Mouse (Mus musculus) gonadal fat pad, adult 2 months (tissue): ENCODE data around the gene Efcab6. TPM values are rescaled to one million over a fixed set of nuclear protein-coding genes. Genes with fewer than 3 reads are reported as not detected.

Source experiments
- DNase-seq: peaks from one replicate; pipeline ENCODE4 v3.0.0-alpha.2; 2012; ENCODE audit warnings: low read depth
- polyA plus RNA-seq: library from polyadenylated mRNA; depleted of rRNA; stranded (reverse); fragments of >200 nt; gene quantifications from 2 replicates; pipeline ENCODE4 v1.2.3, GENCODE M21; 2012

Efcab6 gene
- polyA plus RNA-seq, 1 experiment: 0.45 TPM

- no peak for DNase-seq
Observed at GRCm38 (mm10) chr15:83977108-83977507, 88.1 kb downstream of the Efcab6 start.

DNA sequence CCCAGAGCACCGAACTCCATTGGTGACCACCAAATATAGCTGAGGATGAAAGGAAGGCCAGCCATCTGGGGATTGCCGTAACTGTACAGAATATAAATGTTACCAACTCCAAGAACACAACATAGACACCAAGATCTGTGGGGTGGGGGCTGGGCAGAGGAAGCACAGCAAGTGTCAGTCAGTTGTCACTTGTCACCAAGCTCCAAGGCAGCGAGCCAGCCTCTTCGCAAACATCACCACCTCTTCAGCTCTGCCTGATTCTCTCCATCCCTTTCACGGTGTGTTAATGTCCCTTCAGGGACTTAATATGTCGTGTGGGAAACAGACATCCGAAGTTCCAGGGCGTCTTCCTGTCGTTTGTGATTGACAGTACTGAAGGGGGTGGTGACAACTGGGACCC lies 93.0 kb downstream of the Efcab6 start:
- no peak for DNase-seq

DNA sequence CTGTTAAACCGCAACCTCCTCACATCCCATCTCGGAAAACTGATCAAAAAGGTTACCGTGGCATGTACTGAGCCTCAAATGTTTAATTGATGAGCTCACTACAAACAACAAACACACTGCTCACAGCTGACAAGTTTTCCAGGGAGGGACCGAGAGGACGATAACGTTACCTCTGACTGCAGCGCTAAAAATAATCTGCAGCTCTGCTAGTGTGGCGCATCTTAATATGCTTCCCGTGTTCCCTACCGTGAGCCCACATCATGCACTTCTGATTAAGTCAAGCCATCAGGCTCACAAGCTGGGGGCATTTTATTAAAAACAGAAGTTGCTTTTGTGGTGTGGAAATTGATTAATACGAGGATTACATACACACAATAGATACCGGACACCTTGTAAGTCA lies 97.4 kb downstream of the Efcab6 start:
- DNase-seq: no peak

GRCm38 (mm10) chr15:83965126-83965525 lies 100.1 kb downstream of the Efcab6 start:
- DNase-seq: no peak

DNA sequence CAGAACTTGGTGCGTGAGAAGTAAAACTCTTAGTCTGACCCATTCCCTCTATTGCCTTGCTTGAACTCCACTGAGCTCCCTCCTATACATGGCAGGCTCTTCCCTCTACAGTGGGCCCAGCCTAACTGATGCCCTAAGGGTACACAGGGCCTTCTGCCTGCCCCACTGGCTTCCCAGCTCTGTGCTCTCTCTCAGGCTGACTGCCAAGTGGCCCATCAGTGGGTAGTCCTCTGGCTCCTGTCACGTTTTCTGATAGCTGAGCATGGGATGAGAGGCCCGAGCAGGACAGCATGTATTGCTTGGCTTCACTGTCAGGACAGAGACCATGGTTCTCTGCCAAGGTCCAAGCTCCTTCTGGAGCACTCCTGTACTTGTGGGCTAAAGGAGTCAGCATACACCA lies 106.8 kb downstream of the Efcab6 start:
- DNase-seq: no peak

DNA sequence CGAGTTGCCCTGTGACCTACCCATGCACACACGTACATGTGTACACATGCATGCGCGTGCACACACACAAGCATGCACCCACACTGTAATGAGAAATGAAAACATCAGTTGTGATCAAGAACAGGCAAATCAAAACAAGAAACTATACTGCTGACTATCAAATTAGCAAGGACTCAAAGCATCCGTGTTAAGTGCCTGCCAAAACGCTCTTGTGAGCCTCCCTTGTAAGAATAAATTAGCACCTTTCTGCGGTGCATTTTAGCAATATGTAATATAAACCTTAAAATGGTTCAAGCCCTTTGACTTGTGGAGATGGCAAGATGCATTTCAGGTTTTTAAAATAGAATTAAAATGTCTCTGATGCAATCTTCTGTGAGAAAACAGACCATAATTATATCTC lies 108.2 kb downstream of the Efcab6 start:
- DNase-seq: no peak

DNA sequence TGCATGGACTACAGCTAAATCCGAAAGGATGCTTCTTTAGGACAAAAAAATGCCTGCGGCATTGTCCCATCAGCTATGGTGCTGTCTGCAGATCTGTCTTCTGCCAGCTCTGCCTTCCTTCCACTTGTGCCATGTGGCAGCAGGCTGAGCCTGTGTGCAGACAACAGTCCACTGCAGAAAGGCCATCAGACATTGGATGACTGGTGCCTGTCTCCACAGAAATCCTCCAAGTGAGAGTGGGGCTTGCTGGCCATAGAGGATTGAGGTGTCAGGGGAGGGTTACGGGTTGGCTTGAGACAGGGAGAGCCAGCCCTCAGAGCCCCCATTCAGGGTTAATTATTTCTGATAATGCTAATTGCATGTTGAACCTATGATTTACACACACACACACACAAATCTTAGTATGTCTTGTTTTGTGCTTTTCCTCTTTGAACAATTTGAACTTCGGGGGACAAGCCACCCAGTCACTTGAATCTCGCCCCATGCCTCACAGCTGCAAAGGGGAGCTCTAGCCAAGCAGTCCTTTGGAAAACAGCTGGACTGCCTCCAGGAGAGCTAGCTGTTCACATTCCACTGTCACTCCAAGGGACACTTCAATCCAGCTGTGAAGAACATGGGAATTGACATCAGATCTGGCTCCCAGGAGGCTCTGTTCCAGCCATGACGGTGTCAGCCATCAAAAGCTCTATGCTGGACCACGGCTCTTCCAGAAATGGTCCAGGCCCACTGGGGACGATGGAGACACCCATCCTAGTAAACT lies 109.1 kb downstream of the Efcab6 start:
- DNase-seq: no peak

DNA sequence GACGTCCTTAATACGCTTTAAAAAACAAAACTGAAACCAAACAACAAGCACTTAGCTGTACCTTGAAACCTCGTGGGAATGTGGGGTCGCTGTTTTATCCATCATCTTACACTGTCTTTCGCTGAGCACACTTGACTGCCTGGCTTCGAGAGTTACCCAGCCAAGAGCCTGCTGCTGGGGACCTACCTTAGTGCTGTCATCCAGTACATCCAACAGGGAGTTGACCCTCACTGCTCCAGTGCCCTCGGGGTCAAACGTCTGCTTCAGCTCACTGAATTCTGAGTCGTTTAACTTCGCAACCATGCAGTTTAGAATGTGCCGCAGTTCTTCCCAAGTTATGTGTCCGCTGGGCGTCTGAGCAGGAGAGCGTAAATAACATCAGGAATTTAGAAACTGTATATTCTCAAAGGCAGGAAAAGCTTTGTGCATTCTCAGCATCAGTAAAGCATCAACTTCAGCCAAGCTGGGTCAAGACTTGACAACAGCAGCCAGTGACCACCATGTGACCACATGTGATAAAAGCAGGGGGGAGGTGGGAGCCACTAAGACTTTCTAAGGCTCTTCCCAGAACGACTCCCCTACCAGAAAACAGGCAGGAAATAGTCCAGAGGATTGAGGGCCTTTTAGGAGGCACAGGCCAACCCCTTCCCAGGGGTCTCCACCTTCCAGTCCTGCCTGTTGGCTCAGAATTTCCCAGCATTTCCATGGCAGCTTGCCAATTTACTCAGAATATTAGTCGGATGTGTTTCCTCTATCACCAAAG lies 115.3 kb downstream of the Efcab6 start:
- no peak for DNase-seq

DNA sequence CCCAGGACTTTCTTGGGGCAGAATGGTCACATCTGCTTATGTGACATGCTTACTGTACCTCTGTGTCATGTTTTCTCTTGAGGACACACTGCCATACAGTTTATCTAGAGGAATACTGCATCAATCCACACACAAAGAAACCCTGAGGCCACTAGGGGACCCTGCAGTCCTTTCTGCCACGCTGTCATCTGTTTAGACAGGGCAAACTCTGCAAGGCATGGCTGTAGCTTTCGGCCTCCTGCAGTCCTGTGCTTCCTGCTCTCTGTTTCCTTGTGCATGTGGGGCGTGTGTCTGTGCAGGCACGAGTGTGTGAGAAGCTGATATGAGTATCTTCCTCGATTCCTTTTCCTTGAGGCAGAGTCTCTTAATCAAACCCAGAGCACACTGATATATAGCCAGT lies 125.5 kb downstream of the Efcab6 start:
- no peak for DNase-seq

DNA sequence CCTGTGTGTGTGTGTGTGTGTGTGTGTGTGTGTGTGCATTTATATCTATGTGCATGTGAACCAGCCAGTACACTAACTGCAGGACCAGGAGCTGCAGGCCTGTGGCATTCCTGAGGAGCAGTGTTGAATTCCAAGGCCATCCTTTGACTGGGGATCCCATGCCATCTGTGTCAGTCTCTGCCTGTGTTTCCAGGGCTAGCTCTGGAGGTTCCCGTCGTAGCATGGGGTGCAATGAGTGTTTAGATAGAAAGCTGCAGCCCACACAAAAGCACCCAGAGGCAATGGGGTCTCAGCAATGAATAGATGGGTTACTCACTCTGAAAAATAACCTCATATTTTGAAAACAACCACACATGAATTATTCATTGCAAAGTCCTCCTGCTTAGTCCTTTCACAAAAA lies 126.7 kb downstream of the Efcab6 start:
- no peak for DNase-seq

DNA sequence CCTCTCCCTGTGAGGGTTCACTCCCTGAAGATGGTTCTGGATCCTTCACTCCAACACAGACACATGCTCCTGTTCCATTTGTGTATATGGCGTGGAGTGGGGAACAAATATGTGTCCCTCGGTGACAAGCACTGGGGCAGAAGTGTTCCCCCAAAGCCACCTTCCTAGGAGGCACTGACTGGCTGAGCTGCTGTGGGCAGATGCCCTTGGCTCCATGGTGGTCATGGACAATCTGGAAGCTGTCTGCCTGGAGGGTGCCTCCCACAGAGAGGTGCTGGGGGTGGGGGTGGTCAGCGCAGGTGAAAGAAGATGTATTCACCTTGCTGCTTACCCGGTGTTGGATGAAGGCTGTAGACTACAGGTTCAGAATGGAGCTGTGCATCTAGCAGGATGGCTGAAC lies 128.7 kb downstream of the Efcab6 start:
- DNase-seq: no peak

- DNase-seq: no peak
Observed at GRCm38 (mm10) chr15:83934816-83935215, 130.4 kb downstream of the Efcab6 start.

- DNase-seq: no peak
Observed at GRCm38 (mm10) chr15:83925338-83925737, 139.8 kb downstream of the Efcab6 start.

DNA sequence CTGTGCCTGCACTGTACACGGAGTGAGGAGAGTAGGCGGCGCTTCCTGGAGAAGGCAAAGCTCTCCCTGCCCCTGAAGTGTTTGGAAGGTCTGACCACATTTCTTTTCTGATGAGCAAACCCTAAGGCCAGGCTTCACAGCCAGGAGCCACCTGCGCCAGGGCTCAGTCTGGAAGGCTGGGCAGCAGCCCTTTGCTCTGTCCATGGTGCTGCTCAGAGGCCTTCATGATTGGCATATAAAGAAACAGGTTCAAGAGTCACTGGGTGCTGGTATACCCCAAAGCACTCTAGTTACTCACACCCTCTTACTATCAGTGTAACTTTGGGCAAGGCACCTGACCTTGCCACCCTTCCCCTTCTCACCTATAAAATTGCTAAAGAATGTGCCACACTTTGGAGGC lies 140.5 kb downstream of the Efcab6 start:
- no peak for DNase-seq

GRCm38 (mm10) chr15:83915376-83915775 lies 149.8 kb downstream of the Efcab6 start:
- no peak for DNase-seq

GRCm38 (mm10) chr15:83913028-83913714 lies 152.0 kb downstream of the Efcab6 start:
- no peak for DNase-seq

- peak; percentile 9 for DNase-seq
Observed at GRCm38 (mm10) chr15:83906472-83906871, 158.7 kb downstream of the Efcab6 start.

DNA sequence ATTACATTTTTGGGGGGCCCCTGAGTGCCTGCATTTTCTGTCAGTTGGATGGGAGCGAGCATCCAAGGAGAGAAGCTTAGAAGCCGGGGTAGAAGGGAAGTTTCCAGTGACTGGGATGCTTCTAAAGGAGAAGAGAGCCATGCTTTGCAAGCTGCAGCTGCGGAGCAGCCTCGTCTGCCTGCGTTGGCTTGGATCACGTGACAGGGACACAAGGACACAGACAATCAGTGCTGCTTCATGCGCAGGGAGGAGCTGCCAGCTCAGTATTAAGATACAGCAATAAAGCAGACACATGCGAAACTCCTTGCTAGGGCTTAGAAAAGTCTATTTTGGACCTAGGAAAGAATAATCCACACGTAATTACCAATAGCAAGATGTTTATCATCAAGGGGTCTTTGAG lies 167.9 kb downstream of the Efcab6 start:
- DNase-seq: no peak

DNA sequence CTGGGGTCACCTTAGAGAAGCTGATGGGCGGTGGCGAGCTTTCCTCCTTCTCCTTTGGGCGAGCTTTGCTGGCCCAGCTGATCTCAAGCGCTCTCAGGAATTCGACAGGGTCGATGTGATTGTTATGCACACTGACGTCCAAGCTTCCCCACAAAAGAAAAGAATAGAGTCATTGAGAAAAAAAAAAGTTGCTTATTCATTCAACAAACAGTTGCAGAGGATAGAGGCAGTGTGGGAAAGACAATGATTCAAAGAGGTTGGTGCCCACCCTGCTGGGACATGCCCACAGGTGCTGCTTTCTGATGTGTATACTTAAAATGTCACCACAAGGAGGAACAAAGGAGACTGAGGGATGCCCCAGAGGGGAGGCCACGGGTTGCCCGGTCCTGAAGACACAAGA lies 169.2 kb downstream of the Efcab6 start:
- no peak for DNase-seq

DNA sequence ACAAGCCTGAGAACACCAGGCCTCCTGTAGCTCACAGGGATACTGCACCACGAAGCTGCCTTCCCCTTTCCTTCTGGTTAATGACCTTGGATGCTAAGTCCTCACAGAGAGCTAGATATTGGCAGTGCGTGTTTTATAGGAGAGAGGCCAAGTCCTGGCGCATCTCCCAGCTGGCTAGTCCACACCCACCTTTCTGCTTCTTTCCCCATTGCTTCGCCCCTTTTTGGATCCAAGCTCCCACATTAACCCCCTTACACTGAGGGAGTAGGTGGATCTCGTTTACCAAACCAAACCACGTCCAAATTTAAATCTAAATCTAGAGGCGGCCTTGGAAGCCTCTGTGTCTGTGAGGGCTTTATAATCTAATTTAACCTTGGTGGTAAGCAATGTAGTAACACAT lies 170.9 kb downstream of the Efcab6 start:
- no peak for DNase-seq

DNA sequence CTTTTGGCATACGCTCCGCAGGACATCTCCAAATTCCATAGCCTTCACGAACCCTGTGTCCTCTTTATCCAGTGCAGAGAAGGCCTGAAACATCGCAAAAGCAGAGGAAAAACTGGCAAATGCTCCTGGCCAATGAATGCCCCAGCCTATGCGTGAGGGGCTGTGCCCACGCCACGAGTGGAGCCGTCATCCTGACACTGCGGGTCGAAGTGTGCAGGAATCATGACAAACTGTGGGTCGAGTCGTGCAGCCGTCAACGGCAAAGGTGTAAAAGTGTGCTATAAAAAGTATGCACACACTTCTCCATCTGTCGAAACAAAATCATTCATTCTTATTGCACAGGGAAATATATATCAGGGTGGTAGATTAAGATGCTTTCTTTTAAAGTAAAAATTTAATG lies 172.3 kb downstream of the Efcab6 start:
- no peak for DNase-seq

DNA sequence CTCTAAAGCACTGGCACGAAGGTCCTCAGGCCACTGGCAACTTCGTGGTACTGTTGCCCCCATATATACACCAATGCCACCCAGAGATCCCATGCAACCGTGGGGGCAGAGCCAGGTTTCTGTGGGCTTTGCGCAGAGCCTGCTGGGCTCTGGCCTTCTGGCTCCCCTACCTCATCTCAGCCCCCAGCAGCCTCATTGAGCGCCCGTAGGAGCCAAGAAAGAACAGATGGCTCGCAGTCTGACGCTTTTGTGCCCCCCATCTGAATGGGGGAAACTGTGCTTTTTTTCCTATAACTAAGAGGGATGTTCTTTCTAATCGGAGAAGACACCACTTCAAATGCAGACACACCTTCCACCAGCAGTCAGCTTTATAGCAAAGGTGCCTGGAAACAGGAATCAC lies 180.9 kb downstream of the Efcab6 start:
- no peak for DNase-seq

DNA sequence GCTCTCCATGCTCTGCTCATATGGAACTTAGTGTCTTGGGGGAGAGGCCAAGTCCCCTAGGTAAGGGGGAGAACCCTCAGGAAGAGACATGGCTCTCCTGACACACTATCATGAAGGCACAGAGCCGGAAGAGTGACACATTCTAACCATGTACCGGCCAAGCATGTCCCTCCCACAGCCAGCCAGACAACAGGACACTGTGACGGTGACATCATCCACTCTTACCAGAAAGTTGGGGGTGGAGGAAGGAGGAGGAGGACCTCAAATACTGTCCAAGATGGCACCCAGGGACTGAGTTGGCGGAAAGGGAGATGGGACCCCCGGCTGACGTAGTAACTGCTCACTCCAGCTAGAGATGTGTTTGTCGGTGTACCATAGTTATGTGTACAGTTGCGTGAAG lies 181.4 kb downstream of the Efcab6 start:
- DNase-seq: no peak
